Mouse (Mus musculus) kidney, adult 10 weeks (tissue): ENCODE measurements around the gene Olfr310. TPM values are rescaled to one million over a fixed set of nuclear protein-coding genes. Genes with fewer than 3 reads are reported as not detected.

Experiments used
- polyA plus RNA-seq: library from polyadenylated mRNA; stranded (reverse); fragments of 350-450 nt; fragmentation: Illumina TruSeq; extraction: RNeasy Lipid Tissue Mini Kit (QIAGEN cat#74804); gene quantifications from one replicate; pipeline ENCODE4 v1.2.3, GENCODE M21; 2014; ENCODE audit warnings: low read depth, low replicate concordance

The Olfr310 gene
- not detected for polyA plus RNA-seq

GRCm38 (mm10) chr7:86277072-86277471 lies at the start of gene Olfr310:
Olfr310 (minus strand) TSS chr7:86277172.

GRCm38 (mm10) chr7:86325530-86325929 lies 48.6 kb upstream of the Olfr310 start, which contains the start of gene Olfr308:
Olfr308 (minus strand) TSS chr7:86325630.

GRCm38 (mm10) chr7:86313608-86314007 lies 36.6 kb upstream of the Olfr310 start, which contains the start of gene Olfr309:
Olfr309 (minus strand) TSS chr7:86313708.

GRCm38 (mm10) chr7:86246208-86246607 lies 30.8 kb downstream of the Olfr310 start, which contains the start of gene Vmn2r76:
Vmn2r76 (minus strand) TSS chr7:86246308.

Other genes with a start within 250 kb of the Olfr310 start
- gene Vmn2r75, start 105.4 kb downstream of the Olfr310 start, polyA plus RNA-seq = not detected
- not detected for gene Vmn2r76, start 30.9 kb downstream of the Olfr310 start, polyA plus RNA-seq
- not detected for gene Olfr309, start 36.5 kb upstream of the Olfr310 start, polyA plus RNA-seq
- not detected for gene Olfr308, start 48.5 kb upstream of the Olfr310 start, polyA plus RNA-seq
- not detected for gene Olfr307, start 60.4 kb upstream of the Olfr310 start, polyA plus RNA-seq
- not detected for gene Olfr305, start 89.8 kb upstream of the Olfr310 start, polyA plus RNA-seq
- gene Olfr304, start 109.5 kb upstream of the Olfr310 start, polyA plus RNA-seq = not detected
- gene Olfr303, start 120.6 kb upstream of the Olfr310 start, polyA plus RNA-seq = not detected
- not detected for gene Olfr301, start 126.7 kb upstream of the Olfr310 start, polyA plus RNA-seq
- not detected for gene Olfr299, start 182.7 kb upstream of the Olfr310 start, polyA plus RNA-seq
- gene Olfr298, start 215.3 kb upstream of the Olfr310 start, polyA plus RNA-seq = not detected
- not detected for gene Olfr297, start 242.8 kb upstream of the Olfr310 start, polyA plus RNA-seq